Mouse (Mus musculus) MEL (cell line): ENCODE results near the gene Rerg. TPM values are rescaled to one million over a fixed set of nuclear protein-coding genes. Genes with fewer than 3 reads are reported as not detected.

Experiments
- DNase-seq: peaks from one replicate; pipeline ENCODE4 v3.0.0; 2011; ENCODE audit warnings: low read depth, low spot score
- H3K27ac ChIP-seq: 2 replicates; pipeline ENCODE4 v1.5.1; 2012; ENCODE audit warnings: low read depth, mild to moderate bottlenecking, control low read depth, low read length, moderate library complexity; ENCODE audit not compliant: control insufficient read depth
- H3K27me3 ChIP-seq, 2 experiments: fragments of 150-350 bp in 1 of 2; sonication (generic) in 1 of 2; 2 replicates each; pipeline ENCODE4 v1.6.1; 2012; ENCODE audit warnings: low read length in 2 of 2, mild to moderate bottlenecking in 2 of 2, improper control_type of control experiment in 1 of 2, moderate library complexity in 1 of 2; ENCODE audit not compliant: insufficient read depth in 2 of 2, control insufficient read depth in 1 of 2
- H3K36me3 ChIP-seq, 2 experiments: 2 replicates each; pipeline ENCODE4 v1.6.1; 2012 to 2014; ENCODE audit warnings: low read length in 2 of 2, improper control_type of control experiment in 1 of 2, inconsistent platforms in 1 of 2, mild to moderate bottlenecking in 1 of 2; ENCODE audit not compliant: insufficient read depth in 2 of 2, control insufficient read depth in 1 of 2
- H3K4me1 ChIP-seq, 2 experiments: fragments of 150-350 bp in 1 of 2; sonication (generic) in 1 of 2; 2 replicates each; pipeline ENCODE4 v1.6.1; 2012; ENCODE audit warnings: low read length in 2 of 2, improper control_type of control experiment in 1 of 2, mild to moderate bottlenecking in 1 of 2; ENCODE audit not compliant: insufficient read depth in 2 of 2, control insufficient read depth in 1 of 2
- H3K4me3 ChIP-seq, 2 experiments: fragments of 150-350 bp in 1 of 2; sonication (generic) in 1 of 2; 2 replicates each; pipeline ENCODE4 v1.5.1; 2012; ENCODE audit warnings: low read depth in 2 of 2, low read length in 2 of 2, mild to moderate bottlenecking in 2 of 2, moderate library complexity in 2 of 2, control low read depth in 1 of 2, improper control_type of control experiment in 1 of 2; ENCODE audit not compliant: control insufficient read depth in 1 of 2, insufficient read depth in 1 of 2
- H3K79me2 ChIP-seq: 2 replicates; pipeline ENCODE4 v1.6.1; 2012; ENCODE audit warnings: mild to moderate bottlenecking, low read length, moderate library complexity; ENCODE audit not compliant: control insufficient read depth, poor library complexity, insufficient read depth
- H3K9ac ChIP-seq: 2 replicates; pipeline ENCODE4 v1.6.1; 2012; ENCODE audit warnings: low read depth, mild to moderate bottlenecking, control low read depth, low read length, moderate library complexity; ENCODE audit not compliant: control insufficient read depth, poor library complexity, severe bottlenecking
- H3K9me3 ChIP-seq: fragments of 150-350 bp; sonication (generic); replicated peaks from 2 replicates; pipeline ENCODE4 v1.6.1; 2012; ENCODE audit warnings: mild to moderate bottlenecking, low read length, improper control_type of control experiment, moderate library complexity; ENCODE audit not compliant: insufficient read depth
- CHD1 ChIP-seq: IDR thresholded peaks from 2 replicates; pipeline ENCODE4 v1.6.1; 2012; ENCODE audit warnings: low read depth, mild to moderate bottlenecking, inconsistent platforms, low read length, improper control_type of control experiment
- CHD2 ChIP-seq: IDR thresholded peaks from 2 replicates; pipeline ENCODE4 v1.6.1; 2011; ENCODE audit warnings: low read length, improper control_type of control experiment
- CTCF ChIP-seq, 3 experiments: IDR thresholded peaks in 2 of 3; conservative IDR thresholded peaks in 1 of 3; 2 replicates each; pipeline ENCODE4 v1.5.1; 2011 to 2012; ENCODE audit warnings: low read length in 3 of 3, low read depth in 2 of 3, mild to moderate bottlenecking in 2 of 3, improper control_type of control experiment in 1 of 3, inconsistent platforms in 1 of 3, mixed read lengths in 1 of 3, moderate library complexity in 1 of 3; ENCODE audit not compliant: control insufficient read depth in 1 of 3, insufficient read depth in 1 of 3, poor library complexity in 1 of 3, severe bottlenecking in 1 of 3
- E2F4 ChIP-seq: IDR thresholded peaks from 2 replicates; pipeline ENCODE4 v1.6.1; 2011; ENCODE audit warnings: low read depth, low read length, improper control_type of control experiment, borderline replicate concordance
- ELF1 ChIP-seq: IDR thresholded peaks from 2 replicates; pipeline ENCODE4 v1.6.1; 2014; ENCODE audit warnings: low read depth, mild to moderate bottlenecking, inconsistent platforms, low read length, improper control_type of control experiment, moderate library complexity
- EP300 ChIP-seq, 2 experiments: IDR thresholded peaks; 2 replicates each; pipeline ENCODE4 v1.6.1; 2011; ENCODE audit warnings: improper control_type of control experiment in 2 of 2, low read length in 2 of 2, low read depth in 1 of 2, mild to moderate bottlenecking in 1 of 2
- GABPA ChIP-seq: IDR thresholded peaks from 2 replicates; pipeline ENCODE4 v1.6.1; 2012; ENCODE audit warnings: low read depth, mild to moderate bottlenecking, inconsistent platforms, low read length, improper control_type of control experiment, moderate library complexity
- GATA1 ChIP-seq: IDR thresholded peaks from 2 replicates; pipeline ENCODE4 v1.6.1; 2011; ENCODE audit warnings: low read depth, low read length, improper control_type of control experiment
- HCFC1 ChIP-seq: IDR thresholded peaks from 2 replicates; pipeline ENCODE4 v1.6.1; 2012; ENCODE audit warnings: low read depth, mild to moderate bottlenecking, inconsistent platforms, low read length, improper control_type of control experiment, moderate library complexity
- MAFK ChIP-seq: IDR thresholded peaks from 2 replicates; pipeline ENCODE4 v1.6.1; 2011; ENCODE audit warnings: low read depth, mild to moderate bottlenecking, low read length, improper control_type of control experiment, borderline replicate concordance
- MAX ChIP-seq: IDR thresholded peaks from 2 replicates; pipeline ENCODE4 v1.6.1; 2011; ENCODE audit warnings: low read length, improper control_type of control experiment
- MAZ ChIP-seq: IDR thresholded peaks from 2 replicates; pipeline ENCODE4 v1.6.1; 2012; ENCODE audit warnings: low read depth, mild to moderate bottlenecking, inconsistent platforms, low read length, improper control_type of control experiment
- MEF2A ChIP-seq: IDR thresholded peaks from 2 replicates; pipeline ENCODE4 v1.6.1; 2014; ENCODE audit warnings: low read depth, mild to moderate bottlenecking, inconsistent platforms, low read length, improper control_type of control experiment; ENCODE audit not compliant: poor library complexity, insufficient replicate concordance, severe bottlenecking; ENCODE audit errors: extremely low read depth
- NELFE ChIP-seq: IDR thresholded peaks from 2 replicates; pipeline ENCODE4 v1.6.1; 2011; ENCODE audit warnings: low read depth, low read length, improper control_type of control experiment
- NRF1 ChIP-seq: IDR thresholded peaks from 2 replicates; pipeline ENCODE4 v1.6.1; 2014; ENCODE audit warnings: low read depth, mild to moderate bottlenecking, inconsistent platforms, low read length, improper control_type of control experiment, moderate library complexity; ENCODE audit not compliant: poor library complexity, insufficient read depth, severe bottlenecking
- POLR2A ChIP-seq, 2 experiments: IDR thresholded peaks; 2 replicates each; pipeline ENCODE4 v1.6.1; 2011 to 2012; ENCODE audit warnings: low read length in 2 of 2, mild to moderate bottlenecking in 2 of 2, control low read depth in 1 of 2, improper control_type of control experiment in 1 of 2, low read depth in 1 of 2, moderate library complexity in 1 of 2; ENCODE audit not compliant: control insufficient read depth in 1 of 2, insufficient read depth in 1 of 2, poor library complexity in 1 of 2
- RCOR1 ChIP-seq: IDR thresholded peaks from 2 replicates; pipeline ENCODE4 v1.6.1; 2012; ENCODE audit warnings: low read depth, mild to moderate bottlenecking, inconsistent platforms, low read length, improper control_type of control experiment
- TBP ChIP-seq: IDR thresholded peaks from 2 replicates; pipeline ENCODE4 v1.8.0; 2011; ENCODE audit warnings: low read depth, low read length, improper control_type of control experiment
- UBTF ChIP-seq: IDR thresholded peaks from 2 replicates; pipeline ENCODE4 v1.6.1; 2012; ENCODE audit warnings: low read depth, mild to moderate bottlenecking, inconsistent platforms, low read length, improper control_type of control experiment, moderate library complexity, borderline replicate concordance; ENCODE audit not compliant: insufficient read depth
- USF2 ChIP-seq, 2 experiments: IDR thresholded peaks; 2 replicates each; pipeline ENCODE4 v1.6.1; 2011 to 2012; ENCODE audit warnings: improper control_type of control experiment in 2 of 2, low read length in 2 of 2, borderline replicate concordance in 1 of 2, inconsistent platforms in 1 of 2, low read depth in 1 of 2, mild to moderate bottlenecking in 1 of 2; ENCODE audit not compliant: insufficient read depth in 1 of 2
- ZC3H11A ChIP-seq: IDR thresholded peaks from 2 replicates; pipeline ENCODE4 v1.6.1; 2012; ENCODE audit warnings: low read depth, mild to moderate bottlenecking, inconsistent platforms, low read length, improper control_type of control experiment
- ZNF384 ChIP-seq: IDR thresholded peaks from 2 replicates; pipeline ENCODE4 v1.6.1; 2012; ENCODE audit warnings: low read depth, mild to moderate bottlenecking, inconsistent platforms, low read length, improper control_type of control experiment
- polyA plus RNA-seq, 2 experiments: library from polyadenylated mRNA; stranded (reverse) in 1 of 2; unstranded in 1 of 2; fragments of >175 nt in 1 of 2; fragments of >200 nt in 1 of 2; gene quantifications; 2 replicates each; pipeline versions ENCODE4 v1.2.1 to v1.2.4; 2012; ENCODE audit warnings: low replicate concordance in 2 of 2, low read depth in 1 of 2; ENCODE audit not compliant: insufficient read length in 2 of 2, insufficient read depth in 1 of 2, missing spikeins in 1 of 2
- total RNA-seq: library from RNA; depleted of rRNA; stranded (reverse); fragments of 300-350 nt; gene quantifications from 2 replicates; pipeline ENCODE4 v1.2.3, GENCODE M21; 2012

Rerg gene
- total and polyA plus RNA-seq, 3 experiments = not detected

GRCm38 (mm10) chr6:137159372-137159926 is 10.8 kb downstream of the Rerg start:
- H3K79me2 ChIP-seq = no peaks in the 10 kb centered on the region
- DNase-seq = no peak
- H3K4me3 ChIP-seq = no peak overlapping the region
- H3K9ac ChIP-seq = no peak overlapping the region
- no peaks in the 10 kb centered on the region for H3K9me3 ChIP-seq
- H3K27ac ChIP-seq = no peak overlapping the region
- H3K4me1 ChIP-seq = no peaks in the 10 kb centered on the region
- no peak for TF ChIP-seq POLR2A (IDR thresholded peaks at IDR 0.05; ENCODE audit: control insufficient read depth in 1 of 2, insufficient read depth in 1 of 2, low read depth in 1 of 2, low read length in 2 of 2, poor library complexity in 1 of 2)
- TF ChIP-seq EP300 (IDR thresholded peaks at IDR 0.05; ENCODE audit: low read depth in 1 of 2, low read length in 2 of 2) = no peak
- TF ChIP-seq MAX = no peak
- no peak for TF ChIP-seq CHD1
- TF ChIP-seq HCFC1 = no peak
- no peak for TF ChIP-seq ELF1
- TF ChIP-seq MEF2A = no peak
- TF ChIP-seq MAFK = no peak
- no peak for TF ChIP-seq ZC3H11A
- TF ChIP-seq NRF1 = no peak
- TF ChIP-seq MAZ = no peak
- TF ChIP-seq CTCF (IDR thresholded peaks at IDR 0.05 in 2 of 3, conservative IDR thresholded peaks at IDR 0.05 in 1 of 3; ENCODE audit: control insufficient read depth in 1 of 3, insufficient read depth in 1 of 3, low read depth in 2 of 3, low read length in 3 of 3, poor library complexity in 1 of 3, severe bottlenecking in 1 of 3) = no peak
- no peak for TF ChIP-seq RCOR1
- no peak for TF ChIP-seq E2F4
- TF ChIP-seq NELFE = no peak
- TF ChIP-seq TBP = no peak
- no peak for TF ChIP-seq GATA1
- TF ChIP-seq, all 39 proteins: peak for 0
- H3K27me3 ChIP-seq = no peaks in the 10 kb centered on the region
- no peaks in the 10 kb centered on the region for H3K36me3 ChIP-seq

DNA sequence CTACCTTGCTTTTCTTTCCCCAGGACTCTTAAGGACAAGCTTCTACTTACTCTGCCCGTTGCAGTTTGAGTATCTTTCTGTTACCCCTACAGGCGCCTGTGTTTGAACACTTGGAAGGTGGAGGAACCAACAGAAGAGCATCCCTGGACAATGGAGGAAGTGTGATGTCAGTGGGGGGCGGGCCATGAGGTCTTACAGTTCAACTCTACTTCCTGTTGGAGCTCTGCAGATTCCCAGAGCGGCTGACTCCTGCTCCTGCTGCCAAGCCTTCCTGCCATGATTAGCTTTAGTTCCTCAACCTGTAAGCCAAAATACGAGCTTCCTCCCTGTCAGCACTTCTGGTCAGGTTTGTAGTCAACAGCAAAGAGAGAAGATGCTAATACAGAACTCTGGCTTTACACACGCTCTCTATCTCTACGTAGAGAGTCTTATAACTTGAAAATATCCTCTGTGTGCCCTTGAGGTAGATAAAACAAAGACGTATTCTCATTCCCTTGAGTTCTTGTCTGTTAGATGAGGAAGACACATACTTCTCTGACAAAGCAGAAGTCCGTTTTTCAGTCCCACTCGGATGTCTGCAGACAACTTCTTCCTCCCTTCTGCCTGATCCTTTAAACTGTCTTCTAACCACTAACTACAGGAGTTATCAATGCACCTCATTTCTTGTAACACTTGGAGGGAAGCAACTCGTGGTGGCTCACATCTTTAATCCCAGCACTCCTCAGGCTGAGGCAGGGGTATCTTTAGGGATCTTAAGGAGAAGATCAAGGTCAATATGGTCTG is 13.7 kb downstream of the Rerg start:
- DNase-seq = no peak
- H3K27ac ChIP-seq = no peak overlapping the region
- no peaks in the 10 kb centered on the region for H3K36me3 ChIP-seq
- no peaks in the 10 kb centered on the region for H3K9me3 ChIP-seq
- TF ChIP-seq ZC3H11A (no peak), GATA1 (no peak), ELF1 (no peak), TBP (no peak), GABPA (no peak), ZNF384 (no peak), MAZ (no peak), MEF2A (no peak), CHD2 (no peak), POLR2A (IDR thresholded peaks at IDR 0.05; ENCODE audit: control insufficient read depth in 1 of 2, insufficient read depth in 1 of 2, low read depth in 1 of 2, low read length in 2 of 2, poor library complexity in 1 of 2) (no peak), NELFE (no peak), UBTF (no peak), USF2 (IDR thresholded peaks at IDR 0.05; ENCODE audit: borderline replicate concordance in 1 of 2, insufficient read depth in 1 of 2, low read depth in 1 of 2, low read length in 2 of 2) (no peak), E2F4 (no peak)
- H3K4me1 ChIP-seq = no peaks in the 10 kb centered on the region
- no peak overlapping the region for H3K4me3 ChIP-seq
- no peaks in the 10 kb centered on the region for H3K27me3 ChIP-seq
- no peak overlapping the region for H3K9ac ChIP-seq
- no peaks in the 10 kb centered on the region for H3K79me2 ChIP-seq
